Mouse (Mus musculus): ENCODE measurements around the gene Zxdc. TPM values are rescaled to one million over a fixed set of nuclear protein-coding genes. Genes with fewer than 3 reads are reported as not detected.

The Zxdc gene
- polyA plus RNA-seq, 1 experiment from 2014 or later, result 5.4 TPM

GRCm38 (mm10) chr6:90434687-90435086 lies 65.4 kb downstream of the Zxdc start:
- 57% methylated on average over 3 of the region's 3 CpGs for WGBS
- ATAC-seq (ENCODE audit: low read depth), result 0 out of 2 replicates have a peak, but pooled peaks have one; percentile 21
- no peaks in the 10 kb centered on the region for H3K27me3 ChIP-seq (ENCODE audit: control insufficient read depth, insufficient read depth, low read depth, low read length)
- no peak overlapping the region for H3K27ac ChIP-seq (ENCODE audit: low read length)
- H3K9ac ChIP-seq (ENCODE audit: low read length), result no peak overlapping the region
- H3K4me3 ChIP-seq (ENCODE audit: low read length), result no peak overlapping the region
- H3K4me2 ChIP-seq (ENCODE audit: low read depth, low read length), result no peak overlapping the region
- H3K9me3 ChIP-seq (ENCODE audit: control insufficient read depth, low read length), result no peaks in the 10 kb centered on the region; the same call in 1 of the 2 replicates
- no peaks in the 10 kb centered on the region for H3K4me1 ChIP-seq (replicated peaks; ENCODE audit: control insufficient read depth, insufficient read depth, low read length)
- no peaks in the 10 kb centered on the region for H3K36me3 ChIP-seq (ENCODE audit: control insufficient read depth, insufficient read depth, low read length)

GRCm38 (mm10) chr6:90435195-90435618 lies 65.9 kb downstream of the Zxdc start:
- Histone ChIP-seq H3K4me1 (replicated peaks; ENCODE audit: control insufficient read depth, insufficient read depth, low read length) (no peaks in the 10 kb centered on the region), H3K27ac (ENCODE audit: low read length) (no peak overlapping the region), H3K4me2 (ENCODE audit: low read depth, low read length) (no peak overlapping the region), H3K4me3 (ENCODE audit: low read length) (no peak overlapping the region), H3K9ac (ENCODE audit: low read length) (no peak overlapping the region), H3K36me3 (ENCODE audit: control insufficient read depth, insufficient read depth, low read length) (no peaks in the 10 kb centered on the region), H3K27me3 (ENCODE audit: control insufficient read depth, insufficient read depth, low read depth, low read length) (no peaks in the 10 kb centered on the region), H3K9me3 (ENCODE audit: control insufficient read depth, low read length) (no peaks in the 10 kb centered on the region; the same call in 1 of the 2 replicates)
- WGBS, result 14% methylated on average over 11 of the region's 11 CpGs
- ATAC-seq (ENCODE audit: low read depth), result peak; percentile 69

- H3K27ac ChIP-seq (ENCODE audit: low read length), result no peak overlapping the region
- ATAC-seq (ENCODE audit: low read depth), result peak; percentile 87
- H3K9me3 ChIP-seq (ENCODE audit: control insufficient read depth, low read length), result no peaks in the 10 kb centered on the region; the same call in 1 of the 2 replicates
- no peak overlapping the region for H3K4me3 ChIP-seq (ENCODE audit: low read length)
- H3K4me2 ChIP-seq (ENCODE audit: low read depth, low read length), result no peak overlapping the region
- H3K4me1 ChIP-seq (replicated peaks; ENCODE audit: control insufficient read depth, insufficient read depth, low read length), result no peaks in the 10 kb centered on the region
- no peaks in the 10 kb centered on the region for H3K36me3 ChIP-seq (ENCODE audit: control insufficient read depth, insufficient read depth, low read length)
- H3K9ac ChIP-seq (ENCODE audit: low read length), result no peak overlapping the region
- WGBS, result 70% methylated on average over 10 of the region's 10 CpGs
- no peaks in the 10 kb centered on the region for H3K27me3 ChIP-seq (ENCODE audit: control insufficient read depth, insufficient read depth, low read depth, low read length)
Observed at GRCm38 (mm10) chr6:90436192-90436907, 67.1 kb downstream of the Zxdc start.

- Histone ChIP-seq H3K4me3 (ENCODE audit: low read length) (no peak overlapping the region), H3K9ac (ENCODE audit: low read length) (no peak overlapping the region), H3K9me3 (ENCODE audit: control insufficient read depth, low read length) (no peaks in the 10 kb centered on the region; the same call in 1 of the 2 replicates), H3K27ac (ENCODE audit: low read length) (no peak overlapping the region), H3K36me3 (ENCODE audit: control insufficient read depth, insufficient read depth, low read length) (no peaks in the 10 kb centered on the region), H3K4me1 (replicated peaks; ENCODE audit: control insufficient read depth, insufficient read depth, low read length) (no peaks in the 10 kb centered on the region), H3K27me3 (ENCODE audit: control insufficient read depth, insufficient read depth, low read depth, low read length) (no peaks in the 10 kb centered on the region), H3K4me2 (ENCODE audit: low read depth, low read length) (no peak overlapping the region)
- WGBS, result 88% methylated on average over 3 of the region's 3 CpGs
- ATAC-seq (ENCODE audit: low read depth), result no peak
Observed at GRCm38 (mm10) chr6:90437041-90437440, 67.7 kb downstream of the Zxdc start.

GRCm38 (mm10) chr6:90446883-90447282 lies 77.6 kb downstream of the Zxdc start:
- Histone ChIP-seq H3K9me3 (ENCODE audit: control insufficient read depth, low read length) (no peaks in the 10 kb centered on the region), H3K4me1 (replicated peaks; ENCODE audit: control insufficient read depth, insufficient read depth, low read length) (0 out of 2 replicates have a peak, but pooled peaks cover 2% of the 10 kb centered on the region), H3K9ac (ENCODE audit: low read length) (no peak overlapping the region), H3K27me3 (ENCODE audit: control insufficient read depth, insufficient read depth, low read depth, low read length) (no peaks in the 10 kb centered on the region), H3K4me2 (ENCODE audit: low read depth, low read length) (no peak overlapping the region), H3K4me3 (ENCODE audit: low read length) (no peak overlapping the region), H3K36me3 (ENCODE audit: control insufficient read depth, insufficient read depth, low read length) (no peaks in the 10 kb centered on the region), H3K27ac (ENCODE audit: low read length) (no peak overlapping the region)
- 51% methylated on average over 4 of the region's 4 CpGs for WGBS
- no peak for ATAC-seq (ENCODE audit: low read depth)

GRCm38 (mm10) chr6:90450179-90450578 lies 80.9 kb downstream of the Zxdc start:
- ATAC-seq (ENCODE audit: low read depth), result peak; percentile 78

GRCm38 (mm10) chr6:90450697-90451096 lies 81.4 kb downstream of the Zxdc start:
- Histone ChIP-seq H3K36me3 (ENCODE audit: control insufficient read depth, insufficient read depth, low read length) (no peaks in the 10 kb centered on the region), H3K4me1 (replicated peaks; ENCODE audit: control insufficient read depth, insufficient read depth, low read length) (0 out of 2 replicates have a peak, but pooled peaks cover 2% of the 10 kb centered on the region), H3K9me3 (ENCODE audit: control insufficient read depth, low read length) (no peaks in the 10 kb centered on the region), H3K9ac (ENCODE audit: low read length) (no peak overlapping the region), H3K27ac (ENCODE audit: low read length) (no peak overlapping the region), H3K4me2 (ENCODE audit: low read depth, low read length) (no peak overlapping the region), H3K27me3 (ENCODE audit: control insufficient read depth, insufficient read depth, low read depth, low read length) (no peaks in the 10 kb centered on the region), H3K4me3 (ENCODE audit: low read length) (no peak overlapping the region)
- ATAC-seq (ENCODE audit: low read depth), result peak; percentile 58
- 57% methylated on average over 5 of the region's 5 CpGs for WGBS

More at GRCm38 (mm10) chr6:90450179-90450578, 80.9 kb downstream of the Zxdc start:
- no peaks in the 10 kb centered on the region for H3K36me3 ChIP-seq (ENCODE audit: control insufficient read depth, insufficient read depth, low read length)
- no peak overlapping the region for H3K9ac ChIP-seq (ENCODE audit: low read length)
- H3K4me2 ChIP-seq (ENCODE audit: low read depth, low read length), result no peak overlapping the region
- H3K4me3 ChIP-seq (ENCODE audit: low read length), result no peak overlapping the region
- no peaks in the 10 kb centered on the region for H3K9me3 ChIP-seq (ENCODE audit: control insufficient read depth, low read length)
- H3K4me1 ChIP-seq (replicated peaks; ENCODE audit: control insufficient read depth, insufficient read depth, low read length), result 0 out of 2 replicates have a peak, but pooled peaks cover 2% of the 10 kb centered on the region
- no peak overlapping the region for H3K27ac ChIP-seq (ENCODE audit: low read length)
- 17% methylated on average over 7 of the region's 7 CpGs for WGBS
- no peaks in the 10 kb centered on the region for H3K27me3 ChIP-seq (ENCODE audit: control insufficient read depth, insufficient read depth, low read depth, low read length)

- Histone ChIP-seq H3K27me3 (ENCODE audit: control insufficient read depth, insufficient read depth, low read depth, low read length) (no peaks in the 10 kb centered on the region), H3K4me2 (ENCODE audit: low read depth, low read length) (no peak overlapping the region), H3K9me3 (ENCODE audit: control insufficient read depth, low read length) (no peaks in the 10 kb centered on the region), H3K9ac (ENCODE audit: low read length) (no peak overlapping the region), H3K36me3 (ENCODE audit: control insufficient read depth, insufficient read depth, low read length) (no peaks in the 10 kb centered on the region), H3K4me3 (ENCODE audit: low read length) (no peak overlapping the region), H3K4me1 (replicated peaks; ENCODE audit: control insufficient read depth, insufficient read depth, low read length) (0 out of 2 replicates have a peak, but pooled peaks cover 2% of the 10 kb centered on the region), H3K27ac (ENCODE audit: low read length) (no peak overlapping the region)
- no peak for ATAC-seq (ENCODE audit: low read depth)
- WGBS, result 83% methylated on average over 5 of the region's 5 CpGs
Observed at GRCm38 (mm10) chr6:90451512-90451911, 82.2 kb downstream of the Zxdc start.

GRCm38 (mm10) chr6:90452603-90453002 lies 83.3 kb downstream of the Zxdc start:
- H3K9ac ChIP-seq (ENCODE audit: low read length), result no peak overlapping the region
- ATAC-seq (ENCODE audit: low read depth), result no peak
- H3K4me1 ChIP-seq (replicated peaks; ENCODE audit: control insufficient read depth, insufficient read depth, low read length), result 0 out of 2 replicates have a peak, but pooled peaks cover 2% of the 10 kb centered on the region
- H3K9me3 ChIP-seq (ENCODE audit: control insufficient read depth, low read length), result no peaks in the 10 kb centered on the region
- H3K36me3 ChIP-seq (ENCODE audit: control insufficient read depth, insufficient read depth, low read length), result no peaks in the 10 kb centered on the region
- no peaks in the 10 kb centered on the region for H3K27me3 ChIP-seq (ENCODE audit: control insufficient read depth, insufficient read depth, low read depth, low read length)
- H3K27ac ChIP-seq (ENCODE audit: low read length), result no peak overlapping the region
- no peak overlapping the region for H3K4me3 ChIP-seq (ENCODE audit: low read length)
- no peak overlapping the region for H3K4me2 ChIP-seq (ENCODE audit: low read depth, low read length)

Measured in lung, embryonic 16.5 days (tissue).